Mouse (Mus musculus): Measurements from ENCODE around the gene Mpp3.

Mpp3 gene

DNA sequence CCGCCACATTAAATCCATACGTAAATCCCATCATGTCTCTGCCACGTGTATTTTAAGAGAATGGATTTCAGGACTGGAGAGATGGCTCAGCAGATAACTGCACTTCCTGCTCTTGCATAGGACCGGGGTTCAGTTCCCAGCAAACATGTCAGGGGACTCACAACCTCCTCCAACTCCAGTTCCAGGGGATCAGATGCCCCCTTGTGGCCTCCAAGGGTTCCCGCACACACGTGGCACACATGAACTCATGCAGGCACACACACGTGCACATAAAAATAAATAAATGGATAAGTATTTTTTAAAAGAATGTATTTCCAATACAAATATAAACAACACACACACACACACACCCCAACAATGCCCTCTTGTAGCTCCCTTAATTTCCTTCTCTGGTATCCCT is 51.3 kb downstream of the Mpp3 start:
- no peak for DNase-seq (ENCODE audit: low read depth, low spot score)

DNA sequence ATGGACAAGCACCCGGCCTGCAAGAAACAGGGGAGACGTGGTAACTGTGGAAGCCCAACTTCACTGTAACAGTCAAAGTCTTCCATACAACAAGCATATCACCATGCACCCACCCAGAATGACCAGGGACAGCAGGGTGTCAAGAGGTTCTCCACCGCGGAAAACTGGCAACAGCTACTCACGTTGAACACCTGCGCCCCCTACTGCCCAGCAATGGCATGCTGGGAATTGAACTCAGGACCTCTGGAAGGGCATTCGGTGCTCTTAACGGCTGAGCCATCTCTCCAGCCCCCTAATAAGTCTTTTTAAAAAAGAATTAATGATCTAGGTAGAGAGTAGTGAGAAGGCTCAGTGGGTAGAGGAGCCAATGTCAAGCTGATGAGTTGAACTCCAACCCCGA is 53.3 kb downstream of the Mpp3 start:
- no peak for DNase-seq (ENCODE audit: low read depth, low spot score)

DNA sequence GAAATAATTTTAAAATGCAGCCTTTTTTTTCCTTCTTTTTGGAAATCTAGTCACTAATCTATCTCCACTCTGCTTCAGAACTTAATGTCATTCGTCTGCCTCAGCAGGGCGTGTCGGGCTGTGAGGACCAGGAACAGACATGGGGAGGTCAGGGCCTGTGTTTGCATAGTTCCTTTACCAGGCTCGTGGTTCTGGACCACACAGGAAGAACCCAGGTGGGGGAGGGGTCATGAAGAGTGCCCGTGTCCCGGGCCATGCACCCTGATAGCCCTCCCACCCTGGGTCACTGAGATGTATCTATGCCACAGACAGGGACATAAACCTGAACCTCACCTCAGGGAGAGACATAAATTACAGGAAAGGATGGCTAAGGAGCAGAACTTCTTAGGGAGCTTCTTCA is 54.1 kb downstream of the Mpp3 start:
- no peak for DNase-seq (ENCODE audit: low read depth, low spot score)

DNA sequence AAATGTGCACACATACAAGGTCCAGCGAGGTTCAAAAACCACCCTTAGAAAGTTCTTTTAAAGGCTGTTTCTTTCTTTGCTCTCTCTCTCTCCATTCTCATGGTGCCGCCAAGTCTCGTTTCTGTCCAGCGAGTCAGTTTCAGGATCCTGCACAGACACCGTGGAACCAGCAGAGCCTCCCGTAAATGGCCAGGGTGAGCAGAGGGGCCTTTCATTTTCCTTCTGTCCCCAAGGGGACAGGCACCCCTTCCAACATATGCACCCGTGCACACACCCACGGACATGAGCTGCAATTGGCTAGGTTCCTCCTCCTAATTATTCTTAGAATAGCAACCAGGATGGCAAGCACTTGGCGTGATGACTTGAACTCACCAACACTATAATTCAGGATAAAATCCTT is 54.8 kb downstream of the Mpp3 start:
- no peak for DNase-seq (ENCODE audit: low read depth, low spot score)

- DNase-seq (ENCODE audit: low read depth, low spot score), result no peak
Observed at GRCm38 (mm10) chr11:101972651-101973050, 55.6 kb downstream of the Mpp3 start.

- no peak for DNase-seq (ENCODE audit: low read depth, low spot score)
Observed at GRCm38 (mm10) chr11:101972097-101972496, 56.2 kb downstream of the Mpp3 start.

GRCm38 (mm10) chr11:101971410-101971809 is 56.9 kb downstream of the Mpp3 start:
- peak; percentile 41 for DNase-seq (ENCODE audit: low read depth, low spot score)

GRCm38 (mm10) chr11:101969835-101970234 is 58.4 kb downstream of the Mpp3 start:
- no peak for DNase-seq (ENCODE audit: low read depth, low spot score)

DNA sequence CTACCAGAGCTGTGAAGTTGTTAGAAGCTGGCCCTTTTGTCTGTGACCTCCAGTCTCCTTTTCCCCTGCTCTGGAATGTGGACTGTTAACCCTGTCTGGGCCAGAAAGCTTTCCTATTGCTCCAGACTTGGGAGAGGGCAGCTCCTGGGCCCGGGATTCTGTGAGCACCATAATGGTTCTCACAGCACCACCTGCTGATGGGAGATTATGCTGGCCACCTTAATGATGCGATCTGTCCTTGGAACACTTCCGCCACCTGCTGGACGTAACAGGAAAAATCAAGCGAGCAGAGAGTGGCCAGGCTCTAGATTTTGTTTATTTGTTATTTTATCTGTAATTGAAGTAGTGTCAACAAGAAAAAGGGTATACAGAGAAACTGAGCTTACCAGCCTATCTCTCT is 59.5 kb downstream of the Mpp3 start:
- DNase-seq (ENCODE audit: low read depth, low spot score), result peak; percentile 92

- no peak for DNase-seq (ENCODE audit: low read depth, low spot score)
Observed at GRCm38 (mm10) chr11:101968311-101968710, 60.0 kb downstream of the Mpp3 start.

GRCm38 (mm10) chr11:101966965-101967614 is 61.2 kb downstream of the Mpp3 start, which contains the start of gene Sost:
TSS of gene Sost (minus strand) at chr11:101967015.
- DNase-seq (ENCODE audit: low read depth, low spot score), result no peak

DNA sequence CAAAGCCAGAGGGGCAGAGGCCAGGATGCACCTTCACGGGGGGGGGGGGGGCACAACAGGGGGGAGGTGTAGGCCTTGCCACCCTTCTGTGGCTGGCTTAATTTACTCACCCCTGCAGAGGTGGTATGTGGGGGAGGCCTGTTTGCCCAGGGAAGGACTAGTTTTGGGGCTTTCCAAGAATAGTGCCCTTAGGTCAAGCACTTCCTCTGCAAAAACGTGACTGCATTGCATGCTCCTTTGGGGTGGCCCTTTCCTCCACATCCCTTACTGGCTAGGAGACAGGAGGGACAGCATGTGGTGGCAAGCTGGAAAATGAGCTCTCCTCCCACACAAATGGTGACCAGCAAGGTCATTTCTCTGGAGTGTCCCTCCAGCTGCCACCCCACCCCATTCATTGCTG is 62.7 kb downstream of the Mpp3 start:
- no peak for DNase-seq (ENCODE audit: low read depth, low spot score)

GRCm38 (mm10) chr11:101964647-101965046 is 63.6 kb downstream of the Mpp3 start:
- DNase-seq (ENCODE audit: low read depth, low spot score), result no peak

DNA sequence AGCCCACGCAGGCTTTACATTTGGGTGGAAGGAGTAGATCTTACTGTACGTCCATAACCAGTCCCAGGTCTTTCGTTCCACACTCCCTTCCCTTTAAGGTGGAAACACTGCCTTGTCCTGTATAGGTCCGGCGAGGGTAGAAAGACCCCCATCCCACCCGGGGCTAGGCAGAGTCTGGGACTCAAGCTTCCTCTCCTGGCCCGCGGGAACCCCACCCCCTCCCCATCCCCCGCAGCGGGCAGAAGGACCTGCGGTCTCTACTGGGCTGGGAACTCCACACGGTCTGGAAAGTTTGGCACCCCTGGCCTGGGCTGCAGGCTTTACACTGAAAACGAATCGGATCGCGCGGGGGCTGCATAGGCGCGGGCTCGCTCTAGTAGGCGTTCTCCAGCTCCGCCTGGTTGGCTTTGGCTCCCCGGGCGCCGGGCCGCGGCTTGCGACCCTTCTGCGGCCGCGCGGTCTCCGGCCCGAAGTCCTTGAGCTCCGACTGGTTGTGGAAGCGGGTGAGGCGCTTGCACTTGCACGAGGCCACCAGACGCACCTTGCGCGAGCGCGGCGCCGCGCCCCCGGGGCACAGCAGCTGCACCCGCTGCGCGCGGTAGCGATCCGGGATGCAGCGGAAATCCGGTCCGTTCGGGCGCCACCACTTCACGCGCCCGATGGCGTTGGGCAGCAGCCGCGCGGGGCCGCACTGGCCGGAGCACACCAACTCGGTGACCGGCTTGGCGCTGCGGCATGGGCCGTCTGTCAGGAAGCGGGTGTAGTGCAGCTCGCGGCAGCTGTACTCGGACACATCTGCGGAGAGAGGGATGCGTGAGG is 64.6 kb downstream of the Mpp3 start:
- no peak for DNase-seq (ENCODE audit: low read depth, low spot score)

DNA sequence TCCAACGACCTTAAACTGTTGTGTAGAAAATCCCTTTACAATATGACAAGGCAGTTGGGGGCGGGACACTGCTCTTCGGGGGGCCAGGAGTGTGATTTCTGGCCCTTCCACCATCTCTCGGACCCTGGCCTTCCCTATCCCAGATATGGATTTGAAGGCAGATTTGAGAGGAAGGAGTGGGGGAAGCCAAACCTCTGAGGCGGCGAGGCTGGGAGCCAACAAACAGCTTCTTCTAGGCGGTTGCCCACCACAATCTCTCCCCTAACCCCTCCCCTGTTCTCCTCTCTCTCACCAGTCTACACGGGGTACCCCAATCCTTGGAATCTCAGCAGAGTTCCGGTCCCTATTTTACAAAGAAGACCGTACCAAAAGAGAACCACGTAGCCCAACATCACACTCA is 65.2 kb downstream of the Mpp3 start:
- no peak for DNase-seq (ENCODE audit: low read depth, low spot score)

DNA sequence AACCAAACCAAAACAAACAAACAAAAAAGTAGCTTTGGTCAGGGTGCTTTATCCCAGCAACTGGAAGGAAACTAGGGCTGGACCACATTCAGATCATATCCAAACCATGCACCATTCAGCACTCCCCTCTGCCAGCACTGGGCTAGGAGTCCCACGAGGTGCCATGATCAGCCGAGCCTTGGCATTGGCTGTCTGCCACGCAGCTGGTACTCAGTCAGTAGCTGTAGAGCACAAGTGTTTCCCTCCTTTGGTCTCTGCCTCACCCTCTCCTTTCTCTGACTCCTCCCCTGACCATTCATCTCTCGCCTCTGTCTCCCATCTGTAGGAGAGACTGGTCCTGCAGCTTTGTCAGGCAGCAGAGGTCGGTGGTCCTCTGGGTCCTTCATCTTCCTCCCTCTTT is 70.8 kb downstream of the Mpp3 start:
- no peak for DNase-seq (ENCODE audit: low read depth, low spot score)

GRCm38 (mm10) chr11:101953441-101953840 is 74.8 kb downstream of the Mpp3 start:
- no peak for DNase-seq (ENCODE audit: low read depth, low spot score)

GRCm38 (mm10) chr11:101952541-101953341 is 75.5 kb downstream of the Mpp3 start:
- peak; percentile 69 for DNase-seq (ENCODE audit: low read depth, low spot score)

GRCm38 (mm10) chr11:101950021-101950420 is 78.2 kb downstream of the Mpp3 start:
- DNase-seq (ENCODE audit: low read depth, low spot score), result no peak
